Mouse (Mus musculus): ENCODE results near the gene Grik4. TPM values are rescaled to one million over a fixed set of nuclear protein-coding genes. Genes with fewer than 3 reads are reported as not detected.

The Grik4 gene
- polyA plus RNA-seq, 2 experiments = 0.19 to 0.38 TPM

DNA sequence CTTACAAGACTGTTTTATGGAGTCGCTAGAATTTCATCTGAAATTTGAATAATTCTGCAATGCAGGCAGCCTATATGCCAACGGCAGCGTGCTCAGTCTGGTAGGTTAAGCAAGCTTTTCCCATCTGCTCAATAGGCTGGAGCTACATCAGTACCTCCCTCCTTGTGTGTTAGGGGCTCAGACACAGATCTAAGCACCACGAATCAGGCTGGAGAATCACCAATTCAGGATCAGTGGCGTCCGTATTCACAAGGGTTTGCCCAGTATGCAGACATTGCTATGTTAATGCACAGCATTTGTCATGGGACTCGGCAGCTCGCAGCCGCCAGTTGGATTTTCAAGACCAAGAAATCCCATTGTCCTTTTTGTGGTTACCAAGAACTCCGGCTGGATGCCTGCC, 399.8 kb downstream of the Grik4 start:
- Histone ChIP-seq H3K4me2 (ENCODE audit: low read depth) (no peak overlapping the region), H3K27me3 (ENCODE audit: control insufficient read depth, insufficient read depth, low read length) (no peaks in the 10 kb centered on the region), H3K4me1 (replicated peaks; ENCODE audit: control insufficient read depth in 2 of 2, insufficient read depth in 2 of 2, low read length in 1 of 2) (no peaks in the 10 kb centered on the region), H3K9ac (replicated peaks) (no peak overlapping the region), H3K27ac (no peak overlapping the region), H3K4me3 (ENCODE audit: insufficient read depth in 1 of 2, low read depth in 2 of 2, low read length in 2 of 2) (no peak overlapping the region), H3K36me3 (replicated peaks; ENCODE audit: control insufficient read depth, insufficient read depth, low read depth) (no peaks in the 10 kb centered on the region), H3K9me3 (ENCODE audit: control insufficient read depth, low read length) (no peaks in the 10 kb centered on the region)
- ATAC-seq (ENCODE audit: insufficient read depth) (no peak), DNase-seq (ENCODE audit: low read depth in 3 of 3, low spot score in 3 of 3) (no peak)
- TF ChIP-seq CTCF (IDR thresholded peaks at IDR 0.05; ENCODE audit: low read depth) (no peak), EP300 (IDR thresholded peaks at IDR 0.05; ENCODE audit: low read depth) (no peak)
- 66% methylated on average over 10 of the region's 10 CpGs for WGBS (ENCODE audit: insufficient replicate concordance)

GRCm38 (mm10) chr9:42533491-42533890, 410.8 kb downstream of the Grik4 start:
- 74% methylated on average over 8 of the region's 8 CpGs for WGBS (ENCODE audit: insufficient replicate concordance)
- Histone ChIP-seq H3K4me2 (ENCODE audit: low read depth) (no peak overlapping the region), H3K4me1 (replicated peaks; ENCODE audit: control insufficient read depth in 2 of 2, insufficient read depth in 2 of 2, low read length in 1 of 2) (peaks cover 0 to 2% of the 10 kb centered on the region in 2 experiments; a peak in 1 of 4 replicates), H3K4me3 (ENCODE audit: insufficient read depth in 1 of 2, low read depth in 2 of 2, low read length in 2 of 2) (no peak overlapping the region), H3K27me3 (ENCODE audit: control insufficient read depth, insufficient read depth, low read length) (no peaks in the 10 kb centered on the region), H3K9me3 (ENCODE audit: control insufficient read depth, low read length) (no peaks in the 10 kb centered on the region), H3K36me3 (replicated peaks; ENCODE audit: control insufficient read depth, insufficient read depth, low read depth) (no peaks in the 10 kb centered on the region), H3K9ac (replicated peaks) (no peak overlapping the region), H3K27ac (no peak overlapping the region)
- ATAC-seq (ENCODE audit: insufficient read depth) = no peak
- TF ChIP-seq EP300 (IDR thresholded peaks at IDR 0.05; ENCODE audit: low read depth) (no peak), CTCF (IDR thresholded peaks at IDR 0.05; ENCODE audit: low read depth) (no peak)
- no peak for DNase-seq (ENCODE audit: low read depth in 3 of 3, low spot score in 3 of 3)

DNA sequence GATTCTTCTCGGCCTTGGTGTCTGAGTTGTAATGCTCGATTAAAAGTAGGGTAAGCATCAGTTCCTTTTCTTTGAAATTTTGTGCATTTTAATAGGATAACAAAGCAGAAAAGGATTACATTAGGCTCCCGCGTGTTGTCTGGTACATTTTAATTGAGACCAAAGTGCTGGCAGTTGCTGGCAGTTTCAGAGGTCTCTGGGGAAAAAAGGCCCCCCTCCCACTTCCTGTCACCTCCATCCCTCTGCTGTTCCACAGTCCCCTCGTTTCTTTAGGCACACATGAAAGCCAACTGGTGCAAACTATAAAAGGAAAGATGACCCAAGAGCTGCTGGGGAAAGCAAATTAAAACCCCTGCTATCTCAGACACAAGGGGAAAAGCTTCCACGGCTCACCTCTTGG, 411.3 kb downstream of the Grik4 start:
- DNase-seq (ENCODE audit: low read depth in 3 of 3, low spot score in 3 of 3) (no peak), ATAC-seq (ENCODE audit: insufficient read depth) (no peak)
- Histone ChIP-seq H3K36me3 (replicated peaks; ENCODE audit: control insufficient read depth, insufficient read depth, low read depth) (no peaks in the 10 kb centered on the region), H3K9me3 (ENCODE audit: control insufficient read depth, low read length) (no peaks in the 10 kb centered on the region), H3K4me2 (ENCODE audit: low read depth) (no peak overlapping the region), H3K27me3 (ENCODE audit: control insufficient read depth, insufficient read depth, low read length) (no peaks in the 10 kb centered on the region), H3K4me1 (replicated peaks; ENCODE audit: control insufficient read depth in 2 of 2, insufficient read depth in 2 of 2, low read length in 1 of 2) (peaks cover 0 to 2% of the 10 kb centered on the region in 2 experiments; a peak in 1 of 4 replicates), H3K4me3 (ENCODE audit: insufficient read depth in 1 of 2, low read depth in 2 of 2, low read length in 2 of 2) (no peak overlapping the region), H3K27ac (no peak overlapping the region), H3K9ac (replicated peaks) (no peak overlapping the region)
- 20% methylated on average over 6 of the region's 6 CpGs for WGBS (ENCODE audit: insufficient replicate concordance)
- TF ChIP-seq CTCF (IDR thresholded peaks at IDR 0.05; ENCODE audit: low read depth) (no peak), EP300 (IDR thresholded peaks at IDR 0.05; ENCODE audit: low read depth) (no peak)

DNA sequence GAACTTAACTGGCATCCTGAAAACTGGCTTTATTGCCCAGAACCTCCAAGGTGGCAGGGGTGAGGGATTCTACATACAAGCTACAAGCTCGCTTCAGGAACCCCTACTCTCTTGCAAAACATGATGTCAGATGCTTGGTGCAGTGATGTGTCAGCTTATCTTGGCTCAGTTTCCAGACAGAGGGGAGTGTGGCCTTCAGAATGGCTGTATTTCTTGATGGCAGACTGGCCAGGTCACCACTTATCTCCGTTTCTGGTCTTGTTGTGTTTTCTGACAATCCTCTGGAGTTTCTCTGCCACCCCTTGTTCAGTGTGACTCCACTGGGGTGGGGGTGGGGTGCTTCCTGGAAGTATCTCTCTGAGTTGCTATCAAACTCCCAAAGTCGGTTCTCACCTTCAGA, 412.3 kb downstream of the Grik4 start:
- Histone ChIP-seq H3K4me3 (ENCODE audit: insufficient read depth in 1 of 2, low read depth in 2 of 2, low read length in 2 of 2) (no peak overlapping the region), H3K9ac (replicated peaks) (no peak overlapping the region), H3K9me3 (ENCODE audit: control insufficient read depth, low read length) (no peaks in the 10 kb centered on the region), H3K36me3 (replicated peaks; ENCODE audit: control insufficient read depth, insufficient read depth, low read depth) (no peaks in the 10 kb centered on the region), H3K27ac (no peak overlapping the region), H3K27me3 (ENCODE audit: control insufficient read depth, insufficient read depth, low read length) (no peaks in the 10 kb centered on the region), H3K4me1 (replicated peaks; ENCODE audit: control insufficient read depth in 2 of 2, insufficient read depth in 2 of 2, low read length in 1 of 2) (peaks cover 0 to 2% of the 10 kb centered on the region in 2 experiments; a peak in 1 of 4 replicates), H3K4me2 (ENCODE audit: low read depth) (no peak overlapping the region)
- no peak for DNase-seq (ENCODE audit: low read depth in 3 of 3, low spot score in 3 of 3)
- 19% methylated on average over 3 of the region's 3 CpGs for WGBS (ENCODE audit: insufficient replicate concordance)
- TF ChIP-seq EP300 (IDR thresholded peaks at IDR 0.05; ENCODE audit: low read depth) (no peak), CTCF (IDR thresholded peaks at IDR 0.05; ENCODE audit: low read depth) (no peak)
- no peak for ATAC-seq (ENCODE audit: insufficient read depth)

- H3K27me3 ChIP-seq (ENCODE audit: control insufficient read depth, insufficient read depth, low read length) = no peaks in the 10 kb centered on the region
- no peak for DNase-seq (ENCODE audit: low read depth in 3 of 3, low spot score in 3 of 3)
- no peak overlapping the region for H3K9ac ChIP-seq (replicated peaks)
- 53% methylated on average over 7 of the region's 7 CpGs for WGBS (ENCODE audit: insufficient replicate concordance)
- no peaks in the 10 kb centered on the region for H3K9me3 ChIP-seq (ENCODE audit: control insufficient read depth, low read length)
- H3K27ac ChIP-seq = no peak overlapping the region
- ATAC-seq (ENCODE audit: insufficient read depth) = no peak
- no peak for TF ChIP-seq CTCF (IDR thresholded peaks at IDR 0.05; ENCODE audit: low read depth)
- no peak for TF ChIP-seq EP300 (IDR thresholded peaks at IDR 0.05; ENCODE audit: low read depth)
- H3K4me2 ChIP-seq (ENCODE audit: low read depth) = no peak overlapping the region
- H3K4me1 ChIP-seq (replicated peaks; ENCODE audit: control insufficient read depth in 2 of 2, insufficient read depth in 2 of 2, low read length in 1 of 2) = peaks cover 0 to 2% of the 10 kb centered on the region in 2 experiments; a peak in 1 of 4 replicates
- H3K4me3 ChIP-seq (ENCODE audit: insufficient read depth in 1 of 2, low read depth in 2 of 2, low read length in 2 of 2) = no peak overlapping the region
- no peaks in the 10 kb centered on the region for H3K36me3 ChIP-seq (replicated peaks; ENCODE audit: control insufficient read depth, insufficient read depth, low read depth)
These were observed 413.8 kb downstream of the Grik4 start for GRCm38 (mm10) chr9:42530221-42531152.

All from liver, embryonic 14.5 days (tissue).